Mouse (Mus musculus): ENCODE measurements around the gene Ecsit. TPM values are rescaled to one million over a fixed set of nuclear protein-coding genes. Genes with fewer than 3 reads are reported as not detected.

Gene Ecsit
- polyA plus RNA-seq, 1 experiment from 2014 or later = 40.9 TPM

GRCm38 (mm10) chr9:22117754-22118456 is 32.7 kb upstream of the Ecsit start:
- Histone ChIP-seq H3K9me3 (no peaks in the 10 kb centered on the region), H3K9ac (peak overlapping the region; percentile 90), H3K4me1 (peaks cover 14% of the 10 kb centered on the region), H3K4me2 (peak overlapping the region; percentile 84), H3K27ac (no peak overlapping the region), H3K27me3 (peaks cover 4% of the 10 kb centered on the region; the same call in 1 of the 2 replicates), H3K4me3 (peak overlapping the region; percentile 67), H3K36me3 (peaks cover 10% of the 10 kb centered on the region)
- 44% methylated on average over 10 of the region's 10 CpGs for WGBS
- no peak for ATAC-seq (ENCODE audit: insufficient number of reproducible peaks, insufficient read depth, low FRiP score, low TSS enrichment, low read depth)

GRCm38 (mm10) chr9:22116740-22117426 is 31.6 kb upstream of the Ecsit start, which contains the start of gene Elof1:
Gene Elof1 (minus strand): TSS chr9:22117172.
- H3K27ac ChIP-seq = peak within 1 kb of the TSS; percentile 85
- H3K27me3 ChIP-seq = peaks cover 4% of the 10 kb centered on the region; the same call in 1 of the 2 replicates
- H3K36me3 ChIP-seq = peaks cover 20% of the 10 kb centered on the region
- H3K4me1 ChIP-seq = peaks cover 14% of the 10 kb centered on the region
- H3K4me3 ChIP-seq = peak within 1 kb of the TSS; percentile 67
- under 1% methylated on average over 52 of the region's 52 CpGs for WGBS
- peak; percentile 92 for ATAC-seq (ENCODE audit: insufficient number of reproducible peaks, insufficient read depth, low FRiP score, low TSS enrichment, low read depth)
- no peaks in the 10 kb centered on the region for H3K9me3 ChIP-seq
- H3K9ac ChIP-seq = peak within 1 kb of the TSS; percentile 90
- H3K4me2 ChIP-seq = peak within 1 kb of the TSS; percentile 84

DNA sequence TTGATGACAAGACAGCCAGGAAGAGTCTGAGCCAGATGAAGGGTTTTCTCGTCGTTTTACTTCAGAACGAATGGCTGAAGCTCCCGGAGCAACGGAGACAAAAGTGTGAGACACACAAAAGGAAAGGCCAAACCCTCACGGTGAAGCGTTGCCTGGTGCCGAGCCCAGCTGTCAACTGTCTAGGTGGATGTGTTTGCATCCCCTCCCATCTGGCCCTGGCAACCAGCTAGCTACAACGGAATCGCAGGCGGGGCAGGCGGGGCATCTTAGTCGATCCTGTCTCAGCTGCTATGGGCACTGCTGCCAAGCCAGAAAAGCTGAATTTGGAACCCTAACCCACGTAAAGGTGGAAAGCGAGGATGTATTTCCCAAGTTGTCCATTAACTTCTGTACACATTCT is 30.8 kb upstream of the Ecsit start:
- Histone ChIP-seq H3K4me1 (peaks cover 14% of the 10 kb centered on the region), H3K27ac (peak overlapping the region; percentile 85; the same call in 1 of the 2 replicates), H3K36me3 (peaks cover 28% of the 10 kb centered on the region), H3K4me3 (peak overlapping the region; percentile 67), H3K27me3 (peaks cover 4% of the 10 kb centered on the region; the same call in 1 of the 2 replicates), H3K9ac (peak overlapping the region; percentile 90), H3K9me3 (no peaks in the 10 kb centered on the region), H3K4me2 (peak overlapping the region; percentile 84)
- no peak for ATAC-seq (ENCODE audit: insufficient number of reproducible peaks, insufficient read depth, low FRiP score, low TSS enrichment, low read depth)
- WGBS = 39% methylated on average over 15 of the region's 15 CpGs

- H3K36me3 ChIP-seq = peaks cover 33% of the 10 kb centered on the region
- peaks cover 14% of the 10 kb centered on the region for H3K4me1 ChIP-seq
- H3K9me3 ChIP-seq = no peaks in the 10 kb centered on the region
- 87% methylated on average over 4 of the region's 4 CpGs for WGBS
- no peak for ATAC-seq (ENCODE audit: insufficient number of reproducible peaks, insufficient read depth, low FRiP score, low TSS enrichment, low read depth)
- peak overlapping the region; percentile 90 for H3K9ac ChIP-seq
- peak overlapping the region; percentile 84 for H3K4me2 ChIP-seq
- H3K4me3 ChIP-seq = peak overlapping the region; percentile 67
- no peak overlapping the region for H3K27ac ChIP-seq
- peaks cover 4% of the 10 kb centered on the region; the same call in 1 of the 2 replicates for H3K27me3 ChIP-seq
Measured at GRCm38 (mm10) chr9:22115635-22116034, 30.4 kb upstream of the Ecsit start.

DNA sequence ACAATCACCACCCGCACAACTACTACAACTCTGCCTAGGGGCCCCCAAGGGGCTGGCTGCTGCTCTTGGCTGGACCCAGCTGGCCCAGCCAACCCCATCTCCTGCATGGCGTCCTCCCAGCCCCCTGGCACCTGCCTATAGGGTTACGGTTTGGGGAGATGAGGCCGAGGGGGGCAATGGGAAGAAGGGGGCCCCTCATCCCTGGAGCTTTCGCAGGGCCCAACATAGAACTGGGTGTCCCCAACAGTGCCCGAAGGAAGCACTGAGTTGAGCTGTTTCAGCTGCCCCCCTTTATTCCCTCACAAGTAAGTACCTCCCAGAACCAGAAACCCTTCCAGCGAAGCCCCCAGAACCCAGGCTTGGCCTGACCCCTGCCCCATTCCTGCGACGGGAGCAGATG is 23.0 kb upstream of the Ecsit start:
- H3K4me2 ChIP-seq = no peak overlapping the region
- no peaks in the 10 kb centered on the region for H3K27me3 ChIP-seq
- ATAC-seq (ENCODE audit: insufficient number of reproducible peaks, insufficient read depth, low FRiP score, low TSS enrichment, low read depth) = no peak
- H3K4me3 ChIP-seq = no peak overlapping the region
- no peak overlapping the region for H3K9ac ChIP-seq
- no peaks in the 10 kb centered on the region for H3K9me3 ChIP-seq
- 87% methylated on average over 9 of the region's 9 CpGs for WGBS
- no peak overlapping the region for H3K27ac ChIP-seq
- H3K4me1 ChIP-seq = no peaks in the 10 kb centered on the region
- peaks cover 35% of the 10 kb centered on the region for H3K36me3 ChIP-seq

- no peaks in the 10 kb centered on the region for H3K36me3 ChIP-seq
- H3K27me3 ChIP-seq = peaks cover 52% of the 10 kb centered on the region
- no peak overlapping the region for H3K27ac ChIP-seq
- H3K4me3 ChIP-seq = peak overlapping the region; percentile 1; the same call in 1 of the 2 replicates
- no peak for ATAC-seq (ENCODE audit: insufficient number of reproducible peaks, insufficient read depth, low FRiP score, low TSS enrichment, low read depth)
- peaks cover 11% of the 10 kb centered on the region; the same call in 1 of the 2 replicates for H3K4me1 ChIP-seq
- no peaks in the 10 kb centered on the region for H3K9me3 ChIP-seq
- peak overlapping the region; percentile 28 for H3K4me2 ChIP-seq
- 1% methylated on average over 18 of the region's 18 CpGs for WGBS
- H3K9ac ChIP-seq = no peak overlapping the region
Measured at GRCm38 (mm10) chr9:22099922-22100321, 14.7 kb upstream of the Ecsit start.

GRCm38 (mm10) chr9:22098993-22099696 is 13.9 kb upstream of the Ecsit start, which contains the start of gene Cnn1:
Gene Cnn1 (plus strand): TSS chr9:22099216.
- WGBS = 6% methylated on average over 14 of the region's 14 CpGs
- peaks cover 52% of the 10 kb centered on the region for H3K27me3 ChIP-seq
- H3K36me3 ChIP-seq = no peaks in the 10 kb centered on the region
- no peak within 1 kb of the TSS for H3K27ac ChIP-seq
- H3K4me3 ChIP-seq = peak within 1 kb of the TSS; percentile 1; the same call in 1 of the 2 replicates
- ATAC-seq (ENCODE audit: insufficient number of reproducible peaks, insufficient read depth, low FRiP score, low TSS enrichment, low read depth) = no peak
- no peak within 1 kb of the TSS for H3K9ac ChIP-seq
- peak within 1 kb of the TSS; percentile 36 for H3K4me2 ChIP-seq
- no peaks in the 10 kb centered on the region for H3K9me3 ChIP-seq
- H3K4me1 ChIP-seq = peaks cover 11% of the 10 kb centered on the region; the same call in 1 of the 2 replicates

DNA sequence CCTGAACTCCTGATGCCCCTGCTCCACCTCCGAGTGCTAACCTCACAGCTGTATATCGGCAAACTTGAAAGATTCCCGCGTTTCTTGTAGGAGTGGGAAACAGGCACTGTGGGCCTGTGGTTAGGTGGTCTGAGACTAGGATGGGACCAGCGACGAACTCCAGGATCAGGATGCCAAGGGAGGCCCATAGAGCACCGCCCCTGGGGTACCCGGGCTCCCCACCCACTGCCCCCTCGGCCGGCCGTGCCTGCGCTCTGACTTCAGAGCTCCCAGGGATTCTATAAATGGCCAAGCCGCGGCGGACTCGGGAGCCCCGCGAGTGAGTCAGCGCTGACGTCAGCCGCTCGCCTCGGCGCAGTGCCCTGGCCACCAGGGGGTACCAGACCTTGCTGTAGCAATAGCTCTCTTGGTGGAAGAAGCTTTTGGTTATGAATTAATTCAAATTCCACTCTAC is 10.6 kb upstream of the Ecsit start:
- Histone ChIP-seq H3K36me3 (no peaks in the 10 kb centered on the region), H3K4me1 (peaks cover 11% of the 10 kb centered on the region; the same call in 1 of the 2 replicates), H3K4me2 (peak overlapping the region; percentile 74), H3K4me3 (peak overlapping the region; percentile 42), H3K9me3 (no peaks in the 10 kb centered on the region), H3K27me3 (peaks cover 41% of the 10 kb centered on the region), H3K27ac (no peak overlapping the region), H3K9ac (peak overlapping the region; percentile 67)
- WGBS = 2% methylated on average over 24 of the region's 24 CpGs
- ATAC-seq (ENCODE audit: insufficient number of reproducible peaks, insufficient read depth, low FRiP score, low TSS enrichment, low read depth) = no peak

DNA sequence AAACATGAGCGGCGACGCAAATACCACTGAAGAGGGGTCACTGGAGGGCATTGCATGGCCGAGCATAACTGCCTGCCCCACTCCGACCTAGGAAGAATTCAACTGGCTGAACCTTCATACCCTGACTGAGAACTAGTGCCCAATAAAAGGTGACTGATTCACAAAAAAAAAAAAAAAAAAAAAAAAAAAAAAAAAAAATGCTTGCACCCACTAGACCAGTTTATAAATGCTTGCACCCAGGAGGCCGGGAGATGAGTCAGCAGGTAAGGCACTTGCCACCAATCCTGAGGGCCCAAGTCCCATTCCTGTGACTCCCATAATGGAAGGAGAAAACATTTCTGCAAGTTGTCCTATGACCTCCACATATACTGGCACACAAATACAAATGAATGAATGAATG is 7.5 kb upstream of the Ecsit start:
- 82% methylated on average over 6 of the region's 6 CpGs for WGBS

GRCm38 (mm10) chr9:22089986-22090385 is 4.7 kb upstream of the Ecsit start:
- Histone ChIP-seq H3K27ac (no peak overlapping the region), H3K4me3 (no peak overlapping the region), H3K36me3 (no peaks in the 10 kb centered on the region), H3K9me3 (no peaks in the 10 kb centered on the region), H3K27me3 (no peaks in the 10 kb centered on the region), H3K4me2 (no peak overlapping the region), H3K9ac (no peak overlapping the region), H3K4me1 (peaks cover 7% of the 10 kb centered on the region)
- 88% methylated on average over 7 of the region's 7 CpGs for WGBS
- ATAC-seq (ENCODE audit: insufficient number of reproducible peaks, insufficient read depth, low FRiP score, low TSS enrichment, low read depth) = no peak

More for the DNA sequence above, 7.5 kb upstream of the Ecsit start:
- no peaks in the 10 kb centered on the region for H3K36me3 ChIP-seq
- H3K9ac ChIP-seq = no peak overlapping the region
- ATAC-seq (ENCODE audit: insufficient number of reproducible peaks, insufficient read depth, low FRiP score, low TSS enrichment, low read depth) = no peak
- H3K4me1 ChIP-seq = no peaks in the 10 kb centered on the region
- H3K4me3 ChIP-seq = no peak overlapping the region
- no peaks in the 10 kb centered on the region for H3K9me3 ChIP-seq
- no peak overlapping the region for H3K27ac ChIP-seq
- peaks cover 10% of the 10 kb centered on the region for H3K27me3 ChIP-seq
- no peak overlapping the region for H3K4me2 ChIP-seq

DNA sequence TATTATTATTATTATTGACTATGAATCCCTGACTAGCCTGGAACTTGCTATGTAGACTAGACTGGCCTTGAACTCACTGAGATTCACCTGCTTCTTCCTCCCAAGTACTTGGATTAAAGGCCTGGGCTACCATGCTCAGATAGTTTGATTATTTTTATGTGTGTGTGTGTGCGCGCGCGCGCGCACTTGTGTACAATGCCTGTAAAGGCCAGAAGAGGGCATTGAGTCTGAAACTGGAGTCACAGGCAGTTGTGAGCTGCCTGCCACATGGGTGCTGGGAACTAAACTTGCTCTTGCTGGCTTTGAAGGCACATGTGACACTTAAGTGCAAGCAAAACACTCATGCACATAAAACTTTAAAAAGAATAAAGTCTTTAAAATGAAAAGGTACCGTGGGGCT is 4.0 kb upstream of the Ecsit start:
- Histone ChIP-seq H3K9me3 (no peaks in the 10 kb centered on the region), H3K27ac (no peak overlapping the region), H3K27me3 (no peaks in the 10 kb centered on the region), H3K4me2 (no peak overlapping the region), H3K9ac (no peak overlapping the region), H3K4me1 (peaks cover 7% of the 10 kb centered on the region), H3K4me3 (no peak overlapping the region), H3K36me3 (no peaks in the 10 kb centered on the region)
- 96% methylated on average over 7 of the region's 7 CpGs for WGBS
- no peak for ATAC-seq (ENCODE audit: insufficient number of reproducible peaks, insufficient read depth, low FRiP score, low TSS enrichment, low read depth)

All from embryonic facial prominence, embryonic 13.5 days (tissue).